8 mouse cellular contexts compared by ENCODE assay signal in the genomic region with DNA sequence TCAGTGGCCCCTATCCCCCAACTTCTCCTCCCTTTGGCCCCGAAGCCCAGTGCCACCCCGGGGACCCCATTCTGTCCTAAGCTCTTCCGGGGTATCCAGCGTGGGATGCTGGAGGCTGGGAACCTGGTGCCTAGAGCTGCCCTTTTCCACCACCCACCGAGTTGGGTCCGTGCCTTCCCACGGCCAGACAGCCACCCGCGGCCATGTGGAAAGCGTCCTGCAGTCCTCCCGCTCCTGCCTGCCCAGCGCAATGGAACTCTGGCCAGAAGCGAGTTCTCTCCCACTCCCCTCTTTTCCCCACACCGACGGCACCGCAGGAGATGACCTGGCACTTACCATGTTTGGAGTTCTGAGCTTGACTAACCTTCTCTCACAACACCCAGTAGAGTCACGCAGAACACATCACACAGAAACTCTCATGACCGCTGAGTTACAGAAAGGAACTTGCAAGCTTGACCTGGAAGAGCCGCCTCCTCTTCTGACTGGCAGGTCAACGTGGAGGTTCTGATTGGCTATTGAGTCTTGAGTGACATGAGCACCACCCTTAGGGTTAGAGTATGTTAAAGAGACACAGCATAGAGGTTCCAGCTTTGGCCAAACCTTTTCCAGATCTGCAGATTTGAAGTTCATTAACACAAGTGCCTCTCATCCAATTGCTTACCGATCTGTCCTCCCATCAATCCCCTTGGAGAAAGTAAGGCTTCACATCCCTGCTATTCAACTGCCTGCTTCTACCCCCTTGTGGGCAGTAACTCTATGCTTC. TPM values are rescaled to one million over a fixed set of nuclear protein-coding genes. Genes with fewer than 3 reads are reported as not detected.
DNase-seq lines count a peak whose midpoint lies in the region; ATAC-seq and TF ChIP-seq lines count a peak whose summit lies in the region.
"Not testable (repeated sequence)": the region's sequence is repeated elsewhere in the genome, so short reads cannot be mapped to it uniquely, and the experiment has no call there.

A gene (minus strand): TSS at position 436 of the 763 bp plus-strand sequence.

- peak within 1 kb of the TSS; percentile 45 for H3K4me3 ChIP-seq in embryonic facial prominence, embryonic 13.5 days
- peak within 1 kb of the TSS; percentile 58 for H3K4me3 ChIP-seq in heart, adult 2 months
- H3K4me3 ChIP-seq in midbrain, embryonic 10.5 days = peak within 1 kb of the TSS; percentile 53

- H3K36me3 ChIP-seq in embryonic facial prominence, embryonic 13.5 days; heart, adult 2 months (ENCODE audit: control insufficient read depth, insufficient read depth, low read length); midbrain, embryonic 10.5 days: not testable (repeated sequence)

- H3K79me2 ChIP-seq in heart, adult 2 months (replicated peaks; ENCODE audit: control insufficient read depth, insufficient read depth, low read length) = not testable (repeated sequence)

- TF ChIP-seq EP300 in heart, adult 2 months (IDR thresholded peaks at IDR 0.05; ENCODE audit: insufficient read depth, low read depth, low read length) = not testable (repeated sequence)

- not testable (repeated sequence) for H3K27me3 ChIP-seq in embryonic facial prominence, embryonic 13.5 days; heart, adult 2 months (ENCODE audit: control insufficient read depth, insufficient read depth, low read length); midbrain, embryonic 10.5 days (ENCODE audit: low read depth, poor library complexity, severe bottlenecking)

- peak; percentile 76 for DNase-seq in 3134 (ENCODE audit: extremely low read depth, insufficient read length, low spot score)
- peak; percentile 62 for DNase-seq in adrenal gland, postnatal 25 days
- DNase-seq in heart, adult 2 months = peak; percentile 76 to 87
- DNase-seq in kidney, adult 18-20 months = peak; percentile 82
- DNase-seq in left cerebral cortex, postnatal 4 days = peak; percentile 53
- peak; percentile 15 for DNase-seq in midbrain, embryonic 10.5 days (ENCODE audit: low spot score)
- peak; percentile 47 for DNase-seq in right cerebral cortex, postnatal 4 days

- H3K9me3 ChIP-seq in embryonic facial prominence, embryonic 13.5 days; midbrain, embryonic 10.5 days (replicated peaks): not testable (repeated sequence)

- not testable (repeated sequence) for ATAC-seq in embryonic facial prominence, embryonic 13.5 days (ENCODE audit: insufficient number of reproducible peaks, insufficient read depth, low FRiP score, low TSS enrichment, low read depth)

- H3K27ac ChIP-seq in embryonic facial prominence, embryonic 13.5 days = not testable (repeated sequence)
- H3K27ac ChIP-seq in heart, adult 2 months = peak within 1 kb of the TSS; percentile 76
- H3K27ac ChIP-seq in midbrain, embryonic 10.5 days (replicated peaks) = 0 out of 2 replicates have a peak within 1 kb of the TSS, but pooled peaks have one; percentile 59

- intact Hi-C loops in heart, adult 2 months (cut with DNase I); left cerebral cortex, postnatal 4 days (cut with DNase I): not testable (repeated sequence)

- H3K4me2 ChIP-seq in embryonic facial prominence, embryonic 13.5 days = peak within 1 kb of the TSS; percentile 55

- peak; percentile 44 for TF ChIP-seq CTCF in heart, adult 2 months (IDR thresholded peaks at IDR 0.05)

- H3K9ac ChIP-seq in embryonic facial prominence, embryonic 13.5 days = peak within 1 kb of the TSS; percentile 65
- H3K9ac ChIP-seq in heart, adult 2 months (ENCODE audit: low read depth, low read length) = not testable (repeated sequence)

- 3% methylated on average over 19 of the region's 21 CpGs for WGBS in embryonic facial prominence, embryonic 13.5 days
- WGBS in heart, adult 2 months = under 1% methylated on average over 18 of the region's 21 CpGs
- 4% methylated on average over 18 of the region's 21 CpGs for WGBS in midbrain, embryonic 10.5 days

- not testable (repeated sequence) for H3K4me1 ChIP-seq in embryonic facial prominence, embryonic 13.5 days; heart, adult 2 months (ENCODE audit: control insufficient read depth, insufficient read depth, low read length); midbrain, embryonic 10.5 days

- TF ChIP-seq POLR2A in heart, adult 2 months (IDR thresholded peaks at IDR 0.05; ENCODE audit: insufficient read depth, low read depth, low read length) = not testable (repeated sequence)

RNA-seq across cellular contexts. Expression of the gene that starts here (rescaled TPM):
- total RNA-seq in adrenal gland, postnatal 25 days (2021) = 97.3 and 197 TPM in 2 replicates
- polyA plus RNA-seq in embryonic facial prominence, embryonic 13.5 days (2015; fragmentation: Nextera tagmentation; extraction: Ambion mirVana) = 37.1 and 42.9 TPM in 2 replicates
- total RNA-seq in heart, adult 2 months (2021) = 10 to 100 TPM; 81.2 to 88.7 TPM
- polyA plus RNA-seq in heart, adult 2 months (2012; rRNA removed) = 10.7 and 22.5 TPM in 2 replicates
- 100 to 1,000 TPM in 1 of 2 experiments, 10 to 100 TPM in 1; 97.0 to 105 TPM for total RNA-seq in left cerebral cortex, postnatal 4 days (2021)
- 40.7 and 42.7 TPM in 2 replicates for polyA plus RNA-seq in midbrain, embryonic 10.5 days (2016; fragmentation: Nextera tagmentation; extraction: Ambion mirVana)

Comparison
In these comparisons a context has a peak if more than half of its experiments do, and no peak if none do; other contexts are left out.
1. DNase-seq: peak in every context shown above with its lines; median percentile 82 in kidney, adult 18-20 months; 82 in heart, adult 2 months; 76 in 3134; 62 in adrenal gland, postnatal 25 days; 53 in left cerebral cortex, postnatal 4 days; 47 in right cerebral cortex, postnatal 4 days; 15 in midbrain, embryonic 10.5 days.